Mouse (Mus musculus): Measurements from ENCODE around the gene Dkk2. TPM values are rescaled to one million over a fixed set of nuclear protein-coding genes. Genes with fewer than 3 reads are reported as not detected.

Dkk2 gene
- total and polyA plus RNA-seq, 3 experiments: not detected

DNA sequence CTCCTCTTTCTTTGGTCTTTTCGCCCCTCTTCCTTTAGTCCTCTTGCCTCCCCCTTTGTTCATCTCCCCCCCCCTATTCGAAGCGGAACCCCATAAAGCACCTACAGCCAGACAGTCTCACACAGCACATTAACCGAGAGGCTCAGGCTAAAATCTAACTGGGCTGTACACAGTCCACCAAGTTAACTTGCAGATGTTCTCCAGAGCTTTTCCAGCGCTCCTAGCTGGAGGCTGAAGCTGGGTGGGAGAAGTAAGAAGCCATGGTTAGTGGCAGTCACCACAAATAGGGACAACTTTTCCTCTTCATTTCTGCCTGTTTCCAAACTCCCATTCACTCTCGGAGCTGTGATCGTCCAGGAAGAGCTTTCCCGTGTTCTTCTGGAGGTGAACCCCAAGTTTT is 412 bp upstream of the Dkk2 start:
- Histone ChIP-seq H3K27ac (ENCODE audit: control insufficient read depth, low read depth, low read length) (no peak overlapping the region), H3K79me2 (ENCODE audit: control insufficient read depth, insufficient read depth, low read length, poor library complexity) (no peaks in the 10 kb centered on the region), H3K27me3 (ENCODE audit: control insufficient read depth in 1 of 2, insufficient read depth in 2 of 2, low read length in 2 of 2) (no peaks in the 10 kb centered on the region), H3K9ac (ENCODE audit: control insufficient read depth, low read depth, low read length, poor library complexity, severe bottlenecking) (no peak overlapping the region), H3K4me1 (ENCODE audit: control insufficient read depth in 1 of 2, insufficient read depth in 2 of 2, low read length in 2 of 2) (no peaks in the 10 kb centered on the region), H3K36me3 (ENCODE audit: control insufficient read depth in 1 of 2, insufficient read depth in 2 of 2, low read length in 2 of 2) (no peaks in the 10 kb centered on the region), H3K4me3 (ENCODE audit: control insufficient read depth in 1 of 2, insufficient read depth in 1 of 2, low read depth in 2 of 2, low read length in 2 of 2) (no peak overlapping the region), H3K9me3 (replicated peaks; ENCODE audit: insufficient read depth, low read length) (no peaks in the 10 kb centered on the region)
- TF ChIP-seq SIN3A (IDR thresholded peaks at IDR 0.05; ENCODE audit: low read length): no peak
- TF ChIP-seq MAFK (IDR thresholded peaks at IDR 0.05; ENCODE audit: borderline replicate concordance, low read depth, low read length): no peak
- TF ChIP-seq RAD21 (IDR thresholded peaks at IDR 0.05; ENCODE audit: low read depth, low read length): no peak
- TF ChIP-seq NRF1 (IDR thresholded peaks at IDR 0.05; ENCODE audit: insufficient read depth, low read depth, low read length, poor library complexity, severe bottlenecking): no peak
- TF ChIP-seq GATA1 (IDR thresholded peaks at IDR 0.05; ENCODE audit: low read depth, low read length): no peak
- no peak for TF ChIP-seq ELF1 (IDR thresholded peaks at IDR 0.05; ENCODE audit: low read depth, low read length)
- DNase-seq (ENCODE audit: low read depth, low spot score): no peak

- DNase-seq (ENCODE audit: low read depth, low spot score): no peak
- Histone ChIP-seq H3K79me2 (ENCODE audit: control insufficient read depth, insufficient read depth, low read length, poor library complexity) (no peaks in the 10 kb centered on the region), H3K4me3 (ENCODE audit: control insufficient read depth in 1 of 2, insufficient read depth in 1 of 2, low read depth in 2 of 2, low read length in 2 of 2) (no peak overlapping the region), H3K27ac (ENCODE audit: control insufficient read depth, low read depth, low read length) (no peak overlapping the region), H3K9ac (ENCODE audit: control insufficient read depth, low read depth, low read length, poor library complexity, severe bottlenecking) (no peak overlapping the region), H3K36me3 (ENCODE audit: control insufficient read depth in 1 of 2, insufficient read depth in 2 of 2, low read length in 2 of 2) (no peaks in the 10 kb centered on the region), H3K9me3 (replicated peaks; ENCODE audit: insufficient read depth, low read length) (no peaks in the 10 kb centered on the region), H3K4me1 (ENCODE audit: control insufficient read depth in 1 of 2, insufficient read depth in 2 of 2, low read length in 2 of 2) (no peaks in the 10 kb centered on the region), H3K27me3 (ENCODE audit: control insufficient read depth in 1 of 2, insufficient read depth in 2 of 2, low read length in 2 of 2) (no peaks in the 10 kb centered on the region)
- TF ChIP-seq POLR2AphosphoS2 (IDR thresholded peaks at IDR 0.05; ENCODE audit: low read length): no peak
- no peak for TF ChIP-seq EP300 (IDR thresholded peaks at IDR 0.05; ENCODE audit: low read depth in 1 of 2, low read length in 2 of 2)
- TF ChIP-seq ETS1 (IDR thresholded peaks at IDR 0.05; ENCODE audit: low read depth, low read length): no peak
- TF ChIP-seq TCF12 (IDR thresholded peaks at IDR 0.05; ENCODE audit: low read depth, low read length): no peak
- TF ChIP-seq MXI1 (IDR thresholded peaks at IDR 0.05; ENCODE audit: low read depth, low read length): no peak
- no peak for TF ChIP-seq BHLHE40 (IDR thresholded peaks at IDR 0.05; ENCODE audit: borderline replicate concordance, low read depth, low read length)
- TF ChIP-seq CTCF (IDR thresholded peaks at IDR 0.05 in 2 of 3, conservative IDR thresholded peaks at IDR 0.05 in 1 of 3; ENCODE audit: control insufficient read depth in 1 of 3, insufficient read depth in 1 of 3, low read depth in 2 of 3, low read length in 3 of 3, poor library complexity in 1 of 3, severe bottlenecking in 1 of 3): no peak
- no peak for TF ChIP-seq KAT2A (conservative IDR thresholded peaks at IDR 0.05; ENCODE audit: low read depth, low read length)
These were observed 795 bp downstream of the Dkk2 start for GRCm38 (mm10) chr3:132085823-132086350.

GRCm38 (mm10) chr3:132086461-132086860 is 1.4 kb downstream of the Dkk2 start:
- H3K27me3 ChIP-seq (ENCODE audit: control insufficient read depth in 1 of 2, insufficient read depth in 2 of 2, low read length in 2 of 2): no peaks in the 10 kb centered on the region
- no peak for DNase-seq (ENCODE audit: low read depth, low spot score)
- no peak overlapping the region for H3K9ac ChIP-seq (ENCODE audit: control insufficient read depth, low read depth, low read length, poor library complexity, severe bottlenecking)
- no peak overlapping the region for H3K4me3 ChIP-seq (ENCODE audit: control insufficient read depth in 1 of 2, insufficient read depth in 1 of 2, low read depth in 2 of 2, low read length in 2 of 2)
- no peaks in the 10 kb centered on the region for H3K4me1 ChIP-seq (ENCODE audit: control insufficient read depth in 1 of 2, insufficient read depth in 2 of 2, low read length in 2 of 2)
- TF ChIP-seq MYC (IDR thresholded peaks at IDR 0.05; ENCODE audit: low read depth, low read length): no peak
- no peak for TF ChIP-seq MYB (IDR thresholded peaks at IDR 0.05; ENCODE audit: low read depth, low read length)
- TF ChIP-seq GATA1 (IDR thresholded peaks at IDR 0.05; ENCODE audit: low read depth, low read length): no peak
- no peak for TF ChIP-seq POLR2AphosphoS5 (IDR thresholded peaks at IDR 0.05; ENCODE audit: borderline replicate concordance, low read depth, low read length)
- no peak for TF ChIP-seq POLR2A (IDR thresholded peaks at IDR 0.05; ENCODE audit: control insufficient read depth in 1 of 2, insufficient read depth in 1 of 2, low read depth in 1 of 2, low read length in 2 of 2, poor library complexity in 1 of 2)
- TF ChIP-seq JUND (IDR thresholded peaks at IDR 0.05; ENCODE audit: low read depth, low read length): no peak
- no peak for TF ChIP-seq TCF12 (IDR thresholded peaks at IDR 0.05; ENCODE audit: low read depth, low read length)
- no peak for TF ChIP-seq E2F4 (IDR thresholded peaks at IDR 0.05; ENCODE audit: borderline replicate concordance, low read depth, low read length)
- TF ChIP-seq POLR2AphosphoS2 (IDR thresholded peaks at IDR 0.05; ENCODE audit: low read length): no peak
- TF ChIP-seq CTCF (IDR thresholded peaks at IDR 0.05 in 2 of 3, conservative IDR thresholded peaks at IDR 0.05 in 1 of 3; ENCODE audit: control insufficient read depth in 1 of 3, insufficient read depth in 1 of 3, low read depth in 2 of 3, low read length in 3 of 3, poor library complexity in 1 of 3, severe bottlenecking in 1 of 3): no peak
- no peak for TF ChIP-seq CHD2 (IDR thresholded peaks at IDR 0.05; ENCODE audit: low read length)
- TF ChIP-seq SMC3 (IDR thresholded peaks at IDR 0.05; ENCODE audit: low read depth, low read length): no peak
- no peak for TF ChIP-seq NRF1 (IDR thresholded peaks at IDR 0.05; ENCODE audit: insufficient read depth, low read depth, low read length, poor library complexity, severe bottlenecking)
- no peak for TF ChIP-seq RCOR1 (IDR thresholded peaks at IDR 0.05; ENCODE audit: low read depth, low read length)
- no peak overlapping the region for H3K27ac ChIP-seq (ENCODE audit: control insufficient read depth, low read depth, low read length)
- H3K9me3 ChIP-seq (replicated peaks; ENCODE audit: insufficient read depth, low read length): no peaks in the 10 kb centered on the region
- H3K36me3 ChIP-seq (ENCODE audit: control insufficient read depth in 1 of 2, insufficient read depth in 2 of 2, low read length in 2 of 2): no peaks in the 10 kb centered on the region
- no peaks in the 10 kb centered on the region for H3K79me2 ChIP-seq (ENCODE audit: control insufficient read depth, insufficient read depth, low read length, poor library complexity)
